Mouse (Mus musculus) embryonic fibroblast, embryonic 13.5 days (primary cell): ENCODE measurements at regions not wholly inside any gene's neighbourhood (a gene's known extent, or its start where the extent isn't known, plus 50 kb on each side); places are given as distances from the start of the nearest gene placed in this dataset.
A peak's percentile ranks its signal among the peaks of the same experiment; 100 is the strongest.
"Not testable (repeated sequence)": the region's sequence is repeated elsewhere in the genome, so short reads cannot be mapped to it uniquely, and the experiment has no call there.

ENCODE experiments used
- H3K27ac ChIP-seq: 2 replicates; pipeline ENCODE4 v1.5.1; 2012; ENCODE audit warnings: low read length, control low read depth, inconsistent platforms; ENCODE audit not compliant: insufficient read depth
- H3K4me1 ChIP-seq: 2 replicates; pipeline ENCODE4 v1.6.1; 2011; ENCODE audit warnings: low read length; ENCODE audit not compliant: control insufficient read depth, insufficient read depth
- H3K4me3 ChIP-seq: 2 replicates; pipeline ENCODE4 v1.5.1; 2011; ENCODE audit warnings: mild to moderate bottlenecking, control low read depth, low read length; ENCODE audit not compliant: insufficient read depth
- CTCF ChIP-seq: IDR thresholded peaks from 2 replicates; pipeline ENCODE4 v1.5.1; 2011; ENCODE audit warnings: mild to moderate bottlenecking, control low read depth, low read length, moderate library complexity, borderline replicate concordance; ENCODE audit not compliant: insufficient read depth
- POLR2A ChIP-seq: IDR thresholded peaks from 2 replicates; pipeline ENCODE4 v1.6.1; 2011; ENCODE audit warnings: low read depth, mild to moderate bottlenecking, control low read depth, low read length, moderate library complexity

DNA sequence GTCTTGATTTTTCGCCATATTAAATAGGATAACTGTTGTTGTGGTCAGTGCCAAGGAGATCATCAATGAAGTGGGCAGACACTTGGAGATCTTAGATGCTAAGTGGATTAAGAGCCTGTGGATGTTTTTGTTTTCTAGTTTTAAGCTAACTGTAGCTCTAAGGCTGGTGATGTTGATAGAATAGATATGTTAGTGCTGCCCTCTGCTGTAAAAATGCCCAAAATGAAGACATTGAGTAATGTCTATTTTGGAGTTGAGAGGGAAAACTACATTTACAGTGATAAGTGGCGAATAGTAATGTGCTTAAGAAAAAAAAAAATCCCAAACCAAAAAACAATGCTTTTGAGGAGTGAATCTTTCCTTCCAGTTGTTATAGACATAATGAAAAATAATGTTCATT lies 1235.9 kb upstream of the Tacstd2 start:
- Histone ChIP-seq H3K4me3 (no peak overlapping the region), H3K27ac (no peak overlapping the region), H3K4me1 (no peaks in the 10 kb centered on the region)
- no peak for TF ChIP-seq POLR2A
- TF ChIP-seq CTCF: no peak

DNA sequence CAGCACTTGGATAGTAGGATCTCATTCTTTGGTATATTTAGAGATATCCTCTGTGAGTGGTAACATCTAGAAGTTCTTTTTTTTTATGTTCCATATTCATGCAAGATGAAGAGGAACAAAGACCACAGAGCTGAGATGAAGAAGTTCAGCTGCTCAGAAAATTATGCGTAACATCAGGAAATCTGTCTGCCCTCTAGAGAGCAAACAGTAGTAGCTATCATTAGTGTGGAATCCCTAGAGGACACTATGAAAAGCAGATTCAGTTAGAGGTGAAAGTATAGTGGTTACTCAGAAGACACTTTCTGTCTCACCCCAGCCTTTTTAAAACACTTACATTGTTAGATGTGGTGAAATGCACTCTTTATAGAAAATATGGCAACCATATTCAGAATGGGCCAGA lies 1214.9 kb upstream of the Tacstd2 start:
- Histone ChIP-seq H3K4me3 (no peak overlapping the region), H3K27ac (no peak overlapping the region), H3K4me1 (no peaks in the 10 kb centered on the region)
- TF ChIP-seq CTCF (no peak), POLR2A (no peak)

DNA sequence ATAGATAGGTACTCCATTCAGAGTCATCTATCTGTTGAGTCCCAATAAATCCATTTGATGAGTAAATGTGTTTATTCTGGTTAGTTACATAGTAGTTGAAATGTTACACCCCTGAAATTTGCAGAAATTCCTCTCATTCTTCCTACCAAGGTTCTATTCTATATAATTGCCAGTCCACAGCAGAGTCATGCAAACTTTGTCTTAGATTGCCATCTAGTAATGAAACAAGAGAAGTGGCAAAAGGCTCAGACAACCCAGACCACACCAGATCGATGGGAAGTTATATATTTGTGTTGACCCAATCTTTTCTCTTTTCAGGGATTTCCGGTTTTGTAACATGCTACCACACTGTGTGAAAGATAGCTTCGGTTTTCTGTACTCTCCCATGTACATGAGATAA lies 1214.1 kb upstream of the Tacstd2 start:
- Histone ChIP-seq H3K4me3 (no peak overlapping the region), H3K27ac (no peak overlapping the region), H3K4me1 (no peaks in the 10 kb centered on the region)
- TF ChIP-seq CTCF (no peak), POLR2A (no peak)

DNA sequence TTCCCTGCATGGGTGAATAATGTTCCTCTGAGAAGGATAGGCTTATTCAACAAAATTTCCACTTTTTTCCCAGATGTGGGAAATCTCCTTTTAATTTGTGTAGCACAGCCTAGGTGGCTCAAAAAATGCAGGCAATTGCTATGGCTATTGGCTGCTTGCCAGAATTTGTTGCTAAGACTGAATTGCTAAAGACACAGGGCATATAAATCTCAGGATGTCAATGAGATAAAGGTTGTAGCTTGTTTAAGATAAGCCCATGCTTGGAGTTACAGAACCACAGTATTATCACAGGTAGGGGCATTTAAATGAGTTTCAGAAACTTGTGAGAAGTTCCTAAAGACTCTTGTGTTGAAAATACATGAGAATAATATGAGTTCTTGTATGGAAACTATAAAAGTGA lies 1203.0 kb upstream of the Tacstd2 start:
- no peak for TF ChIP-seq POLR2A
- no peak for TF ChIP-seq CTCF
- H3K4me1 ChIP-seq: no peaks in the 10 kb centered on the region
- H3K4me3 ChIP-seq: no peak overlapping the region
- H3K27ac ChIP-seq: no peak overlapping the region

DNA sequence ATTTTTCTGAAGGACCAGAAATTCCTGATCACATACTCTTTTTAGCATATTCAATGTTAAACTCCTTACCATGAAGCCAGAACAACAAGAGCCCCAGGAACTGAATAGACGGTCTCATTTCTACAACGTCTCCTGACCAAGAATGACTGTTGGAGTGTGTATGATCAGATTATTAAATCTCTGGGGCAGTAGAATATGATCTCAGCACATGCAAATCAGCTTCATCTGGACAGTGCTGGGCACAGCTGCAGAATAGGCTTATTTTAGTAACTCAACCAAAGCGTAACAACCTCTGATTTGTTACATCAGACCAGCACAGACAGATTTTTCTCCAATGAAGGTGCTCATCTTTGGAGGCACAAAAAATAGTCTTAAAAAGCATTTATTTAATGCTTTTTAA lies 1201.1 kb upstream of the Tacstd2 start:
- TF ChIP-seq CTCF (no peak), POLR2A (no peak)
- H3K4me1 ChIP-seq: no peaks in the 10 kb centered on the region

DNA sequence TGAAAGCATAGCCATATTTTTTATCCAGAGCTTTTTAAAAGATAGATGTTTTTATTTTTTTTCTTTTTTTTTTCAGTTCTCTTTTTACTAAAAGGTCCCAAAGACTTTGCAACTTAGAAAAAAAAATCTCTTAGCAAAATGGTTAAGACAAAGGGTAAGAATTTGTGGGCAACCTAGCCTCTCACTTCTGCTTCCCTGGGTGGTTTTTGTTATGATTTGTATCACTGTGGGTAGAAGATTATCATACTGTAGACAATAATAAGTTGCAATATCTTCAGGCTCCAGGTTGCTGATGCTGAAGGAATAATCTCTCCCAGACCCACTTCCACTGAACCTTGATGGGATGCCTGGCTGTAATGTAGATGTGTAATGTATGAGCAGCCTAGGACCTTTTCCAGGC lies 1200.5 kb upstream of the Tacstd2 start:
- TF ChIP-seq CTCF (no peak), POLR2A (no peak)
- no peaks in the 10 kb centered on the region for H3K4me1 ChIP-seq
- H3K4me3 ChIP-seq: no peak overlapping the region
- no peak overlapping the region for H3K27ac ChIP-seq

More for the DNA sequence above, 1201.1 kb upstream of the Tacstd2 start:
- Histone ChIP-seq H3K4me3 (no peak overlapping the region), H3K27ac (no peak overlapping the region)

DNA sequence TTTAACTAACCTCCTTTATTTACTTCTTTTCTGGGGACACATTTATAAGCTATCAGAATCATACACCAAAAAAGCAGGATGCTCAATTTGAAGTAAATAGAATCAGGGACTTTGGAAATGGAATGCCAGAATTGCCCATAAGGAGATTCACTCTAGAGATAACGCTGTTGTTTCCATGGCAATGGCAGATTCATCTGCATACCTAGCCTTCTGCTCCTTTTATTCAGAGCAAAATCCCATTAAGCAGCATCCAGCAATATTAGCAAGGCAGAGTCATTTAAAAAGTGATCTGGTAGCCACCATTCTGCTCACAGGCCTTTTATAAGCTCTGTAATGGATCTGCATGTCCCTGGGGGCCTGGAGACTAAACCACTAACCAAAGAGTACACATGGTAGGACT lies 1175.5 kb upstream of the Tacstd2 start:
- not testable (repeated sequence) for H3K4me1 ChIP-seq, H3K4me3 ChIP-seq, H3K27ac ChIP-seq

DNA sequence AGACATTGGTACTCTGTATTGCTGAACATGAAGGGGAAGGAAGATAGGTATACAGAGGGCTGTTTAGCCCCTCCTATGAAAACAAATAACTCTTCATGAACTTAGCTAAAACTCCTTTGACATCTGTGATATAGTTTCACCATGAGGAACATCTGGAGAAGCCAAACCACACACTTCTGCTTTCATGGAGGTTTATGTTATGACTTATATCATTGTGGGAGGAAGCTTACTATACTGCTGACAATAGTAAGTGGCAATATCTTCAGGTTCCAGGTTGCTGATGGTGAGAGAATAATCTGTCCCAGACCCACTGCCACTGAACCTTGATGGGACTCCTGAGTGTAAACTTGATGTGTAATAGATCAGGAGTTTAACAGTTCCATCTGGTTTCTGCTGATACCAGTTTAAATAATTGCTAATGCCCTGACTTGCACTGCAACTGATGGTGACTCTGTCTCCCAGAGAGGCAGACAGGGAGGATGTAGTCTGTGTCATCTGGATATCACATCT lies 1168.8 kb upstream of the Tacstd2 start:
- H3K4me1 ChIP-seq, H3K27ac ChIP-seq, H3K4me3 ChIP-seq: not testable (repeated sequence)

DNA sequence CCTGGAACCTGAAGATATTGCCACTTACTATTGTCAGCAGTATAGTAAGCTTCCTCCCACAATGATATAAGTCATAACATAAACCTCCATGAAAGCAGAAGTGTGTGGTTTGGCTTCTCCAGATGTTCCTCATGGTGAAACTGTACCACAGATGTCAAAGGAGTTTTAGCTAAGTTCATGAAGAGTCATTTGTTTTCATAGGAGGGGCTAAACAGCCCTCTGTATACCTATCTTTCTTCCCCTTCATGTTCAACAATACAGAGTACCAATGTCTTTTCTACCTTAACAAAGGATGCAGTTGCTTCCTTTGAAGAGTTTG lies 1145.2 kb upstream of the Tacstd2 start:
- H3K27ac ChIP-seq, H3K4me3 ChIP-seq, H3K4me1 ChIP-seq: not testable (repeated sequence)

DNA sequence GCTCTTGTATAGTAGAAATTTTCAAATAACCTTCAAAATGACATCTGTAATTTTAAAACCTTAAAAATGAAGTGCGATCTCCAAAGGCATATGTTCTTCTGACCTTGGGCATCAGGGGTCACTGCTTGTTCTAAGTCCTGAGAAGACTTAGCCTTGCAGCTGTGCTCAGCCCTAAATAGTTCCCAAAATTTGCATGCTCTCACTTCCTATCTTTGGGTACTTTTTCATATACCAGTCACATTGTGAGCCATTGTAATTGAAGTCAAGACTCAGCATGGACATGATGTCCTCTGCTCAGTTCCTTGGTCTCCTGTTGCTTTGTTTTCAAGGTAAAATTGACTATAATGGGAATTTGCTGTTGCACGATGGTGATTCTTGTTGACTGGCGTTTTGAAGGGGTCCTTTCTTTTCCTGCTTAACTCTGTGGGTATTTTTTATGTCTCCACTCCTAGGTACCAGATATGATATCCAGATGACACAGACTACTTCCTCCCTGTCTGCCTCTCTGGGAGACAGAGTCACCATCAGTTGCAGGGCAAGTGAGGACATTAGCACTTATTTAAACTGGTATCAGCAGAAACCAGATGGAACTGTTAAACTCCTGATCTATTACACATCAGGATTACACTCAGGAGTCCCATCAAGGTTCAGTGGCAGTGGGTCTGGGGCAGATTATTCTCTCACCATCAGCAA lies 1144.6 kb upstream of the Tacstd2 start:
- Histone ChIP-seq H3K4me1 (no peaks in the 10 kb centered on the region), H3K27ac (no peak overlapping the region), H3K4me3 (no peak overlapping the region)
- no peak for TF ChIP-seq POLR2A
- no peak for TF ChIP-seq CTCF

DNA sequence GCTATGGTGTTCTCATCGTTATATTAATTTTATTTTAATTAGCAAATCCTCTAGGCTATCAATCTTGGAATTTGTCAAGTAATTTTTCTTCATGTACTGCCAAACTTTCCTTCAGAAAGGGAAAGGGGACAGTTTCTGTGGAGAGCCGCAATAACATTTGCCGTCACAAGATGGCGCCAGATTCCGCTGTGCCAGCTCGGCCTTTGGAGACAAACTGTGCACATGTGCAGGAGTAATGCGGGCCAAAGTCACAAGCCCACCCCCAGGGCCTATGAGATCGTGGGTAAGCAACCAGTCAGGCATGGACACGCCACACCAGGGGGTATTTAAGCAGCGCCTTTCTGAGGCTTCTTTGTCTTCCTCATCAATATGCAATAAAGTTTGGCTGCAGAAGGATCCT lies 1132.8 kb upstream of the Tacstd2 start:
- peak; percentile 91 for TF ChIP-seq CTCF
- not testable (repeated sequence) for H3K4me1 ChIP-seq, H3K4me3 ChIP-seq, H3K27ac ChIP-seq

DNA sequence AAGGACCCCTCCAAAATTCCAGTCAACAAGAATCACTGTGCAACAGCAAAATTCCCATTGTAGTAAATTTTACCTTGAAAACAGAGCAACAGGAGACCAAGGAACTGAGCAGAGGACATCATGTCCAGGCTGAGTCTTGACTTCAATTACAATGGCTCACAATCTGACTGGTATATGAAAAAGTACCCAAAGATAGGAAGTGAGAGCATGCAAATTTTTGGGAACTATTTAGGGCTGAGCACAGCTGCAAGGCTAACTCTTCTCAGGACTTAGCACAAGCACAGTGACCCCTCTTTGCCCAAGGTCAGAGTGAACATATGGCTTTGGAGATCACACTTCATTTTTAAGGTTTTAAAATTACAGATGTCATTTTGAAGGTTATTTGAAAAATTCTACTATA lies 1096.7 kb upstream of the Tacstd2 start:
- H3K4me3 ChIP-seq, H3K4me1 ChIP-seq, H3K27ac ChIP-seq: not testable (repeated sequence)
